Mouse (Mus musculus): ENCODE measurements around the gene Itgav.

Gene Itgav

GRCm38 (mm10) chr2:83744276-83744952 lies 20.2 kb downstream of the Itgav start:
- DNase-seq (ENCODE audit: extremely low read depth, insufficient read length, low spot score) = peak; percentile 60

DNA sequence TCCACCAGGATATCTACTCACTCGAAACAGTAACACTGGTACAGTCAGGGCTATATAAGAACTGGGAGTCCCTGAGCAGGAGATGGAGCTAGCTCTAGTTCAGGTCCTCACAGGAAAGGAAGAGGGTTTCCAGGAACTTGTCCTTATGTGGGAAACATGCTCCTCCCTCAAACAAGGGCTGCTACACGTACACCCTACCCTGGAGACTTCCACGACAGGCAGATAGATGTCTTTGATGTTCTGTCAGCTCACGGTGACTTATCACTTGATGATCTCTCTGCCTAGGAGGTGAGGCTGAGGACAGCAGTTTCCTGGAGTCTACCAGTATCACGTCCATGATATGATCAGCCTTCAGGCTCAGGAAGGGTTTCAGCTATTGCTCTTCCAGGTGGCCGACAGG lies 21.1 kb downstream of the Itgav start:
- DNase-seq (ENCODE audit: extremely low read depth, insufficient read length, low spot score) = no peak

DNA sequence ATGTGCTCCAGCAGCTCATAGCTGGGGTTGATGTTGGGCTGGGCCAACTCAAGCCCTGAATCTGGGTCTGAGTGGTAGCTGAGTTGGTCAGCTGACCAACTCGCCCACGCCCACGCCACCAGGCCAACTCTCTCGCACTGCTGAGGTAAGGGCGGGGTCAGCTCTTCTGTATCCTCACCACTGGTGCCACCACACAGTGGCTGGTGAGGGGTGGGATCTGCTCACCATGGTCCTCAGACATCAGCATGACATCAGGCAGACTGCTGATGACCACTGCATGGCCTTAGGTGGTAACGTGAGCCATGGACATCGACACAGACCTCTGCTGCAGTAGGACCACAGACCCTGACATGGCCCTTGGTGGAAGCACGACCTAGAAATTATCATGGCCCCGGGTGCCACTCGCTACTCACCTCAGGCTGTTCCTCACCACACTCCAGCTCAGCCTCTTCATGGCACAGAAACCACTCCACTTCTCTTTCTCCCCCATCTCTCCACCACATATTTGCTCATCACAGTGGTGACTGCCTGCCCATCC lies 24.5 kb downstream of the Itgav start:
- no peak for DNase-seq (ENCODE audit: extremely low read depth, insufficient read length, low spot score)

DNA sequence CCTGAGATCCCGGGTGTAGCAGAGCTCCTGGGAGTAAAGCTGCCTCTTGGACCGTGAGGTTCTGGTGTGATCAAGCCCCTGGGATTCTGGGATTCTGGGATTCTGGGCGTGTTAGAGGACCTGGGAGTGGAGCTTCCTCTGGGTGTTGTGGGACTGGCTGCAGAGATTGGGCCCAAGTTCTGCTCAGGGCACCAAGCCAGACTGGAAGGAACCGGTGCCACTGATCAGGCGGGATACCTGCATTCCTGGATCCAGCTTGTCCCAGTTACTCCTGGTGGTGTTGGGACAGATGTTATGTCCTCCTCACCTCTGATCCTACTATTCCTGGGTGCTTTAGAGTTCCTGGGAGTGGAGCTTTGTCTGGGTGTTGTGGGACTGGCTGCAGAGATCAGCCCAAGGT lies 28.8 kb downstream of the Itgav start:
- DNase-seq (ENCODE audit: extremely low read depth, insufficient read length, low spot score) = no peak

GRCm38 (mm10) chr2:83754306-83754837 lies 30.2 kb downstream of the Itgav start:
- no peak for DNase-seq (ENCODE audit: extremely low read depth, insufficient read length, low spot score)

DNA sequence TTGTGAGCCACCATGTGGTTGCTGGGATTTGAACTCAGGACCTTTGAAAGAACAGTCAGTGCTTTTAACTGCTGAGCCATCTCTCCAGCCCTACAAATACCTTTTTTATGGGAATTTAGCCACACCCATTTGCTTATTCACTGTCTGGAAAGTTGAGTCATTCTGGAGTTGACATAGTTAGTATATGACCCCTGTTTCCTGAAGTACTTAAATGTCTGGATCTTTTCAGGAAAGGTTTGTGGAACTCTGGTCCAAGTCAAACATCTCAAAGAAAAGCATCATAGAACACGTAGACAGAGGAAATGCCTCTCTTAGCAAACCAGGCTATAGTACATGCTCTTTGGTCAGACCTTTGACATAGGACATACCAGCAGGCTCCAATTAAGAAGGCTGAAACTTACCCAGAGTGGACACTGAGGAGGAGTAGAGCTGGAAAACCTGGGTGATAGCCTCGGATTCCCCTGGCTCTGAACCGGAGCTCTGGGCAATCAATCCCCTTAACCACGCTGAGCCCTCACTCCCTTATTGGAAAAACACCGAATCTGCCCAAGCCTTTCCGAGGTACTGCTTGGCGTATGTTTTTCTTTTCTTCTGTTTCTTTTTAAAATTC lies 34.5 kb downstream of the Itgav start:
- DNase-seq (ENCODE audit: extremely low read depth, insufficient read length, low spot score) = peak; percentile 29

DNA sequence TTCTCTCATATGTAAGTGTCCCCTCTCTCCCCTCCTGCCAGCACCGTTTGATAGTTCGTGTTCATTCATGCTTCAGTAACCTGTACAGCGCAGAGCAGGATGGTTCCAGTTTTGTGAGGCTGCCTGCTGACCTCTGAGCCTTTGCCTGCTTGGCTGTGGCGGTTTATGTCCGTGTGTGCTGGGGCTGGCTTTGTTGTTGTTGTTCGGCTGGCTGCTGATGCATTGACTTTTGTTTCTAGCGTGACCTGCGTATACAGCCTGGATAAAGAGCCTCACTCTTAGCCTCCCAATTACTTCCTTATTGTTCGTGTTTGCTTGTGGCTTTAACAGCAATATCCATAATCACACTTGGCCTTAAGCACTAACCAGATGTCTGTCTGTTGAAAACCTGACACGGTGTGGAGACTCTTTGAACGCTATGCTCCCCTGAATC lies 35.0 kb downstream of the Itgav start:
- no peak for DNase-seq (ENCODE audit: extremely low read depth, insufficient read length, low spot score)

DNA sequence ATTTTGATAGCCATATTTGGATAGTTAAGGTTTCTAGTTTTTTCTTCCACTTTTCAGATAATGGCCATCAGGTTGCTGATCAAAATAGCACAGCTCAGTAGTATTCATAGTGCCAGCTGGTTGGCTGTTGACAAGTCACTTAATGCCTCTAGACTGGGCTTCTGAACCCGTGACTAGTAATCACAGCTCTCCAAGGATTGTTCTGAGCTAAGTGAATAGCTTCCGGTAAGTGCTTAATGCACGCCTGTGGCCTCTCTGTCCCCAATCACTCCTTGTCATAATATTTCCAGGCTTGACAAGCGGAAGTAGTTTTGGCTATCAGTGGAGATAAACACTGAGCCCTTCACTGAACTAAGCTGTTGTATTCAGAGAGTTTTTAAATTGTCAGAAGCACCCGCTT lies 35.5 kb downstream of the Itgav start:
- DNase-seq (ENCODE audit: extremely low read depth, insufficient read length, low spot score) = no peak

GRCm38 (mm10) chr2:83760112-83760511 lies 35.9 kb downstream of the Itgav start:
- DNase-seq (ENCODE audit: extremely low read depth, insufficient read length, low spot score) = peak; percentile 35

DNA sequence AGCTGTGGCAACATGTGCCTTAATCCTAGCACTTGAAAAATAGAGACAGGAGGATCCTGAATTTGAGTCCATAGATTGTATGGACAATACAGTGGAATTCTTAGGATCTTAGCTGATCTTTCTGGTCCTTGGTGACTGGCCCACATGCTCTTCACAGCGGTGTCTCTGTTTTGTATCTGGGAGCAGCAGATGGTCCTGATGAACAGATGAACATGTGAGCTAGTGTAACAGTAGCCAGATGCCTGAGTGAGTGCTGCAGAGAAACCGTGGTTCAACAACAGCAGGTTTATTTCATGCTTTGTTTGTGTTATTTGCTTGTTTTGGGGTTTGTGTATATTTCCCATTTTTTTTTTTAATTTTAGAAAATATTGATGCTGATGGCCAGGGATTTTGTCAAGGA lies 37.3 kb downstream of the Itgav start:
- no peak for DNase-seq (ENCODE audit: extremely low read depth, insufficient read length, low spot score)

DNA sequence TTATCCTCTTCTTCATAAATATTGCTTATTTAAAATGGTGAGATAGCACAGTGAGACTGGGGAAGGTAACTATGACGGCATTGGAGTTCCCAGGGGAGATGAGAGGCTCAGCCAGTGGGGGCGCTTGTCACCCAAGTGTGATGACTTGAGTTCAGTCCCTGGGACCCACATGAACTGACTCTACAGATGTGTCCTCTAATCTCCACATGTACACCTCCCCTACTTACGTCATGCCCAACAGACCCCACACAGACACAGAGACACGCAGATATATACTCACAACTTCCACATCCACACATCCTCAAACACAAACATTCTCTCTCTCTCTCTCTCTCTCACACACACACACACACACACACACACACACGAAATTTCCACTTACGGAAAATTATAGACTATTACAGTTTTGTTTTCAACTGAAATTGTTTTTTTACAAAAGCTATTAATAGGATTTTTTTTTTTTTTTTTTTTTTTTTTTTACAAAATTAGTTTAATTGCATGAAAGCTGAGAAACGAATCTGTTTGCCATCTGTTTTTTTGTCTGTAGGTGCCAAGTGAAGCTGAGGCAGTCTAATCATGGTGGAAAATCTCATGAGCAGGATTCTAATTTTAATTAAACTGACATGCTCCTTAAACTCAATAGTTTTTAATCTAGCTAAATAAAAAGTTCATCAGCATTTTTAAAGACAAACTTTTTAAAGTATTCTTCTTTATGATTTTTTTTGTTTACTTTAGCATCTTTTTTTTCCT lies 38.1 kb downstream of the Itgav start:
- DNase-seq (ENCODE audit: extremely low read depth, insufficient read length, low spot score) = no peak

- DNase-seq (ENCODE audit: extremely low read depth, insufficient read length, low spot score) = no peak
Observed at GRCm38 (mm10) chr2:83766058-83766457, 41.9 kb downstream of the Itgav start.

GRCm38 (mm10) chr2:83766878-83767277 lies 42.7 kb downstream of the Itgav start:
- no peak for DNase-seq (ENCODE audit: extremely low read depth, insufficient read length, low spot score)

DNA sequence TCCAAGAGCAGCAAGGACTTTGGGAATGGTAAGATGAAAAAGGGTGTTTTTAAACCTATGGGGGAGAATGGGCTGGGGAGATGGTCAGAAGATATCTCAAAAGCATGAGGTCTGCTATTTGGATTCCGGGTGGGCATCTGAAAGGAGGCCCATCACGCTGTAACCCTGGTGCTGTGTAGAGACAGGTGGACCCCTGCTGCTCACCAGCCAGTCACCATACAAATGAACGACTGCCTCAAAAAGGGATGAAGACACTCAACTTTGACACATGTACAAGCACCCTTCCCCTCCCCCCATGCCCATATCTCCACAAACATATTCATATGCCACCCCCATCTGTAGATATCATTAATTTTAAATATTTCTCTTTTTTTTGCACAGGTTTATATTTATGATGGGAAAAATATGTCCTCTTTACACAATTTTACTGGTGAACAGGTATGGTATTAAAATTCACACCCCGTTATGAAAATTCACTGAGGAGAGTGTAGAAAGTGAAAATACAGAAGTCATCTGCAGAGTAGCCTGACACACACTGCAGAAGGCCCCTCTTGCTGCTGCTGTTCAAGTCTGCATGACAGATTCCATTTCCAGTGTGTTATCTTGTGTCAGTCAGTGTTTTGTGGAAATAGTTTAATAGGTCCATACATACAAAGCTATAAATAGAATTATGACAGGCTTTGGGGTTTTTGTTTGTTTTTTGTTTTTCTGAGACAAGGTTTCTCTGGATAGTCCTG lies 44.3 kb downstream of the Itgav start:
- no peak for DNase-seq (ENCODE audit: extremely low read depth, insufficient read length, low spot score)

- DNase-seq (ENCODE audit: extremely low read depth, insufficient read length, low spot score) = no peak
Observed at GRCm38 (mm10) chr2:83771155-83771812, 47.1 kb downstream of the Itgav start.

DNA sequence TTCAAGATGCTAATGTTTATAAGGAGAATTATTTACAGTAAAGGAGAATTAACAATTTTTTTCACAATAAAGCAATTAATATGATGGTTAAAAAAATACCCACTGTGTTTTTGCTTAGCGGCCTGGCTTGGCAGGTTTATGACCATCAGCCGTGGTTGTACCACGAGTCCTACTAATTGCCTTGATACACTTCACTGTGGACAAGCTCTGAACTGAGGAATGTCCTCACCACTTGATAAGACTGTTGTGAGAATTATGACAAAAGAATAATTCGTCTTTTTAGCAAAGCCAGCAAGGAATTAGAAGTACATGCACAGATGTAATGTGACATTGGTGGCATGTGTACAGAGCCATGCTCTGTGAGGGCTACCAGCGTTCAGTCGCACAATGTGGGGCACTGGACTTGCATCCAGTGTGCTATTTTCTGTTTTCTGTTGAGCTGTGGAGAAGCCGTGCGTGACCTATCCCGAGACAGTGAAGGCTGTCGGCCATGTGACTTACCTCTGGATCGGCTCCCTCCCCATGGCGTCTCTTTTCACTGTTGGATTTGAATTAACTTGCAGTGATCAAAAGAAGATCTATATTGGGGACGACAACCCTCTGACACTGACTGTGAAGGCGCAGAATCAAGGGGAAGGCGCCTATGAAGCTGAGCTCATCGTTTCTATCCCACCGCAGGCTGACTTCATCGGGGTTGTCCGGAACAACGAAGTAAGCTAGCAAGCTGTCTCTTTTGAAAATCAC lies 67.3 kb downstream of the Itgav start:
- DNase-seq (ENCODE audit: extremely low read depth, insufficient read length, low spot score) = no peak

DNA sequence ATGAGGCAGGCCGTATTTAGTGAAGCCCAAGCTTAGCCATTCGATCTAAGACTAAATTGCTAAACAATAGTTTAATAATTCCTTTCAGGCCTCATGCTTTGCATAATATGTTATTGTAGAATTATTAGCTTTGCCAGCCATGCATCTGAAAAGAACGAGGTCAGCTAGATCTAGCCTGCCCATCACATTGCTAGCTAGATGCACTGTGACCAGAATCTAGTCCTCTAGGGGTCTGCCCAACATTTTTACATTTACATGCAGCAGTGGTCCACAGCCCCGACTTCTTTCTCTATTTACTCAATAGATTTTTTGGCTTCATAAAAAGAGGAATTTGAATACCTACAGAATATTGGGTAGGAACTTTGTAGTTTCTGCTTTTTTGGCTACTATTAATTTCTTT lies 67.9 kb downstream of the Itgav start:
- no peak for DNase-seq (ENCODE audit: extremely low read depth, insufficient read length, low spot score)

GRCm38 (mm10) chr2:83795766-83796165 lies 71.6 kb downstream of the Itgav start:
- no peak for DNase-seq (ENCODE audit: extremely low read depth, insufficient read length, low spot score)

GRCm38 (mm10) chr2:83797902-83798497 lies 73.8 kb downstream of the Itgav start:
- DNase-seq (ENCODE audit: extremely low read depth, insufficient read length, low spot score) = no peak

Measured in 3134 (cell line).